Mouse (Mus musculus) MN1 (cell line): ENCODE data around the gene Bnc2.

ENCODE experiments used
- DNase-seq: peaks from one replicate; pipeline ENCODE4 v3.0.0-alpha.2; 2016; ENCODE audit warnings: low spot score

The Bnc2 gene

DNA sequence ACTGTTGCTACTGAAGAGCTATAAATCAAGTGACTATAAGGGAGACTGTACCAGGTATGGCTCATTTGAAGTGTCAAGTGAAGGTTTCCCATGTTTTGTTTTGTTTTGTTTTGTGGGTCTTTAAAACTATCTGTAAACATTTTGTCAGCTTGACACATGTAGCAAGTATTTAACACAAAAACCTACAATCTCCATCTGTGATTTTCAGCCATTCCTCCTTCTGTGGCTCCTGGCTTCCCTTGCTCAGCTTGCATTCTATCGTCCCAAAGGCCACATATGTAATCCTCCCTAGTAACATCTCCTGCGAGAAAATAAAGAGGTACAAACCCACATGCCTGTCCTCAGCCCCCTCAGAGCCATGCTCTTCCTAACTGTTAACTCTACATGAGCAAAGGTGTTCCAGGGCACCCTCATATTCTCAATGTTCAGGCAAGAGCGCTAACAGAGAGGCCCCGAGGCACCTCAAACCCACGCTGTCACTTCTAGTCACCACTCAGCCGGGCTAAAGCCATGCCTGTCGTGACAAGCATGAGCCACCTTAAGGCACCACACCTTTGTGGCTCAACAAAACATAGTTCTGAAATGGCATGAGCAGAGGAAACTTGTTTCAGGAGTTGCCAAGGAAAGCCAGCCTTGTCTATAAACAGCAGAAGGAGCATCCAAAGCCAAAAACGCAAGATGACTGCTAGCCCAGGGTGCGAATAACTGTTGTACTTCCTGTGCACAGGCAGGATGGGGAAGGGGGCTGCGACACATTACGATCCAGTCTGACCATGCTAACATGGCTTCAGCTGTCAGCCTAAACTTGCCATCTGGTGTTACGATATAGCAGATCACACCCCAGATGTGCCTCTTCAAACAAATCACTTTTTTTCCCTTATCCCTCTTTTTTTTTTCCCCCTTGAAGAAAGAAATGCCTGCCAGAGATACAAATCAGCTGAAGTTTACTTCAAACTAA, 42.0 kb downstream of the Bnc2 start:
- DNase-seq, result no peak

DNA sequence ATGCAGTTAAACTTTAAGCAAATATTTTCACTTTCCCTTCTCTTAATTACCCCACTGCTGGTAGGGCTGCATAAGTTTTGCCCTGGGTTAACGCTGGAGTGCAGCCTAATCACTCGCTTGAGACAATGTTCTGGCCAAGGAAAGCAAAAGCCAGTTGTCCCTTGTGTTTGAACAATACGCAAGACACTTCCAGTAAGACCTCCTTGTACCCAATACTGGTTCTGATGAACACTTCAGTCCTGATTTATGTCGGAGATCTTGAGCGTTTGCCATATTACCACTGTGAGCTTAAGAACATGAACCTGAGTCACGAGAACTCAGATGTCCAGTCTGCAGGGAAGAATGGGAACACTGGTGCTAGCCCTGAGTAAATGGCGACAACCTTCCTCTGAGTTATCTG, 47.5 kb downstream of the Bnc2 start:
- DNase-seq, result no peak

GRCm38 (mm10) chr4:84623312-84623711, 51.8 kb downstream of the Bnc2 start:
- DNase-seq, result no peak

DNA sequence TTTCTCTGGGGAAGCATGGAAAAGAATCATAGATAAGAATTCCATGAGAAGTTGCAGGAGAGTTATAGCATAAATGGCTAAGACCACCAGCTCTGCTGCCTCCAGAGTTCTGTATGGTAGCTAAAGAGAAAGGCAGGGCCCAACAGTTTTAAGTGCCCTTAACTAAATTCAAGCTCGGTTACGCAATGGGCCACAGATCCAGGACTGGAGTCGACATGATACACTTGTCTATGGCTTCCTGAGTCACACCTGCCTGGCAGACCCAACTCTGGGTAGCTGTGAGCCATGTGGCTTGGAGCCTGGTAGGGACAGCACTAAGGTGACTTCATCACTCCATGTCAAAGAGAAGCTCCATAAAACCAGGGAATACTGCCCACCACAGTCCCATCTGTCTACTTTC, 53.3 kb downstream of the Bnc2 start:
- no peak for DNase-seq

- no peak for DNase-seq
Measured at GRCm38 (mm10) chr4:84609861-84610260, 65.2 kb downstream of the Bnc2 start.

GRCm38 (mm10) chr4:84604461-84604860, 70.6 kb downstream of the Bnc2 start:
- no peak for DNase-seq

GRCm38 (mm10) chr4:84580260-84580952, 94.7 kb downstream of the Bnc2 start:
- no peak for DNase-seq

- DNase-seq, result no peak
Measured at GRCm38 (mm10) chr4:84578296-84578695, 96.8 kb downstream of the Bnc2 start.

- peak; percentile 7 for DNase-seq
Measured at GRCm38 (mm10) chr4:84566123-84566522, 109.0 kb downstream of the Bnc2 start.

DNA sequence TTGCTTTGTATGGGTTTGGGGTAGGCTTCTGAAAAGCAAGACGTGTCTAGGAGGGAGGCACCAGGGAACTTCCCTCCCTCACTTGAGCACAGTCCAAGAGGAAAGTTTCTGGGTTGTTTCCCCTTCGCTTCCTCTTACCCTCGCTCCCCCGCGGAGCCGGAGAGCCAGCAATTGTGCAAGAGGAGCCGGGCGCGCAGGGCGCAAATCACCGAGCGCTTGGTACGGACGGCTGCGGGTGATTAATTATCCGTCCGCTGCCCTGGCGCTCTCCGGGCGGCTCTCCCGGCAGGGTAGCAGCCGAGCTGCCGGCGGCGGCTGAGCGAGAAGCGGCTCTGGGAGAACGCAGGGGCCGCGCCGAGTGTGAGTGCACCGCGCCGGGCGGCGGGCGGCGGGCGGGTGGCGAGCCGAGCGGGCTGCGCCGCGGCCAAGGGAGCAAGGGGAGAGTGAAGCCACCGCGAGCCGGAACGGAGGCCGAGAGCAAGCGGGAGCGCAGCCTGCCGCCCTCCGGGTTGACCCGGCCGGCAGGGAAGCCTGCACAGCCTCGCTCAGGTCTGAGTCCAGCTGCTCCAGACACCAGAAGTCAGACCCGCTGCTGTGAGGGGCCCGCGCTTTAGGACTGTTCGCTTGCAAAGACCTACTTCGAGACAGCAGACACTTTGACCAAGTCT, 129.7 kb downstream of the Bnc2 start:
- DNase-seq, result peak; percentile 52

- peak; percentile 7 for DNase-seq
Measured at GRCm38 (mm10) chr4:84544646-84545045, 130.4 kb downstream of the Bnc2 start.

- DNase-seq, result no peak
Measured at GRCm38 (mm10) chr4:84540531-84540930, 134.5 kb downstream of the Bnc2 start.

DNA sequence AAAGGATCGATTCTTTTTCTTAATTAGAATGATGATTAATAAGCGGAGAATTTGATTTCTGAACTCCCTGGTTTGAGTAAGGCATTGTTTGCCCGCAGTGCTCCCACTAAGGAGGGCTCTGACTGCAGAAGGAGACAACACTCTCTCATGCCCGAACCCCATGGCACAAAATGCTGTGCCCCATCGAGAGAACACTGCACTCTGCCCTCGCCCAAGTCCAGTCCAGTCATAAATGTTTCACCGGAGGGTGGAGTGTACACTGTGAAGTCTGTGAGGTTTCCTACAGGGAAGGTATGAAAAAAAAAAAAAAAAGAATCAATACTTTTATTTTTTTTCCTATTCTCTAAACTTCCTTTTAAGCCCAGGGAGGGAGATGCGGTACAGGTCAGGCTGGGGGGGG, 135.7 kb downstream of the Bnc2 start:
- no peak for DNase-seq

DNA sequence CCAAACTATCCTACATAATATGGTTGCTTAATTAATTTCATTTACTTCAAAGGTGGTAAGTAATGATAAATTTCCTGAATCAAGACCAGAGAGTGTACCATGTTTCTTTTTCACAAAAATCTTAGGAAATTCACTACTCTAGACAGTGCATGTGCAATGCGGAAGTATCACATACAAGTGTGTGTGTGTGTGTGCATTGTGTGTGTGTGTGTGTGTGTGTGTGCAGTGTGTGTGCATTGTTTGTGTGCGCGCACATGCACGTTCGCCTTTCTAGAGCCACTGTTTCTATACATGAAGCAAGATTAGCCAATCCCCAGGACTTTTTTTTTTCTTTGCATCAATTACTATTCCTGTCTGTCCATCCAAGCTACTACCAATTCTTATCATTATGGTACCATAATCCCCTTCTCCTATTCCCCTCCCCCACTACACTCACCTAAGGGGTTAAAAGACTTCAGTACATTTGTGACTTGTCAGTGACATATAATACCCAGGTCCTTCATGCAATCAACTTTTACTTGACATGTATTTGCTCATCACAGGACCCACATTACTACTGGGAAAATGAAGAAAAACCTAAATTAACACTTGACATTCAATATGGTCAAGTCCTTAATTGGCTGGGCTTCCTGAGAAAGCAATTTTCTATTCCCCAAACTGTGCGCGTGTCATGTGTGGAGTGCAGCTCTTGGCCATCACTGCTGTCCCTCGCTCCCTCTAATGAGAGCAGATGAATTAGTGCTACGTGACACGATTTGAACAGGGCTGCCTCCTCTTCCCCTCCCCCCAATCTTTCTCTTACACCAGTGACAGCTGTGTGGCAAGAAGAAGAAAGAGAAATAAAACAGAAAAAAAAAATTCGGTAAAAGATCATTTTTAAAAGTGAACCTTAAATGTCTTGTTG, 145.9 kb downstream of the Bnc2 start:
- DNase-seq, result no peak

- DNase-seq, result no peak
Measured at GRCm38 (mm10) chr4:84528358-84528757, 146.7 kb downstream of the Bnc2 start.

- no peak for DNase-seq
Measured at GRCm38 (mm10) chr4:84527066-84527933, 147.8 kb downstream of the Bnc2 start.

GRCm38 (mm10) chr4:84523651-84524221, 151.3 kb downstream of the Bnc2 start:
- DNase-seq, result no peak

- DNase-seq, result peak; percentile 8
Measured at GRCm38 (mm10) chr4:84523211-84523610, 151.9 kb downstream of the Bnc2 start.

DNA sequence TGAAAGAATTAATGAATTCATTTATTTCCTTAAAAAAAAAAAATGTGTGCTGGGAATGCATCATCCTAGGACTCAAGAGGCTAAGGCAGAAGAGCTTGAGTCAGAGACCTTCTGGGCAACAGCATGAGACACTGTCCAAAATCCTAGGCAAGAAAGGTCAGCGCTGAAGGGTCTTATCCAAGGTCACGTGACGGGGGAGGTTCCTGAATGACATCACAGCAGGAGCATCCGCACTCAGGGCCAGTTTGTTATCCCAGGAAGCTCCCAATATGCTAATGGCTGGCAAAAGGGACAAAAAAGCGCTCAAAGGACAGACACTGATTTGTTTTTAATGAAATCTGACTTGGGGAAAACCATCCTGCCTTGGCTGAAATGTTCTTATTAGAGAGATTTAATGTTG, 153.5 kb downstream of the Bnc2 start:
- DNase-seq, result no peak

DNA sequence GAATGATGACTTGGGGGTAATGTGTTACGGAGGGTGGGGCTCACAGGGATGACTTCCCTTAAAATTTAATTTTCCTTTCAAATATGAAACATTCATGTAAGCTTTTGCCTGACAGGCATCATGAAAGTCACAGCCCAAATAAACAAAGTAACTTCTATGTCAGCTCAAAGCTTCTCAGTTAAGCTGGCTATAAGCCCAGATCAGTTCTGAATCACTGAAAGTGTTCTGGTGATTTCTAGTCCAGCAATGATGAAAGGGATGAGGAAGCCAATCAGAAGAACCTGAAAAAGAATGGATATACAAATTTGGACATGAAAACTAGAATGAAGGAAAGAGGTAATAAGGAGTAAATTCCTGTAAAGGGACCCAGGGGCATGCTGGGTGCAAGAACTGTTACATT, 164.6 kb downstream of the Bnc2 start:
- DNase-seq, result no peak
